Mouse (Mus musculus) heart, adult 2 months (tissue): ENCODE results near the gene Dhrs13.

ENCODE experiments used
- CTCF ChIP-seq: fragments of 200-600 bp; IDR thresholded peaks from 2 replicates; pipeline ENCODE4 v1.8.1; 2022; ENCODE audit warnings: antibody characterized with exemption, mild to moderate bottlenecking, moderate library complexity
- EP300 ChIP-seq: fragments of 200-500 bp; IDR thresholded peaks from 2 replicates; pipeline ENCODE4 v1.6.1; 2011; ENCODE audit warnings: low read depth, low read length, control low read depth; ENCODE audit not compliant: insufficient read depth

GRCm38 (mm10) chr11:78069130-78069529, 37.0 kb downstream of the Dhrs13 start:
- no peak for TF ChIP-seq EP300
- TF ChIP-seq CTCF, result no peak
